Mouse (Mus musculus) frontal cortex, postnatal 25 days (tissue): ENCODE measurements around the gene Gk2.

Source experiments
- DNase-seq, 2 experiments: peaks; one replicate each; pipeline ENCODE4 v3.0.0; 2022; ENCODE audit warnings: low spot score in 2 of 2

Gene Gk2

DNA sequence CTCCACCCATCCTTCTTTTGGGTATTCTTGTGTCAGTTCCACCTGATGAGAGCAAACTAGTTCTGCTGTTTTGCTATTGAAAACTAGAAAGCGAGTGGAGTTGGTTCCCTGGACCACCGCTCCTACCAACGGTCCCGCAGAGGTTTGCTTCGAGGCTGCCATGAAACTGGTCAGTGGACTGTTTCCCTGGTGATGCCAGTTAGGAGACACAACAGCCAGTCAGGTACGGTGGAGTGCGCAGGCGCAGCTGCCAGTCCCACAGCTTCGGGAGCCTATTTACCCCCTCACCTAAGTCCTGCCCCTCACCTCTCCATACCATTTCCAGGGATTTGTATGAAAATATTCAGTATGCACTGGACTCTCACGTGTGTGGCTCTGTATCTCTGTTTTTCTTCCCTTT is at the start of gene Gk2:
Gene Gk2 (minus strand): TSS at position 206 of the 400 bp plus-strand sequence.
- DNase-seq = no peak

DNA sequence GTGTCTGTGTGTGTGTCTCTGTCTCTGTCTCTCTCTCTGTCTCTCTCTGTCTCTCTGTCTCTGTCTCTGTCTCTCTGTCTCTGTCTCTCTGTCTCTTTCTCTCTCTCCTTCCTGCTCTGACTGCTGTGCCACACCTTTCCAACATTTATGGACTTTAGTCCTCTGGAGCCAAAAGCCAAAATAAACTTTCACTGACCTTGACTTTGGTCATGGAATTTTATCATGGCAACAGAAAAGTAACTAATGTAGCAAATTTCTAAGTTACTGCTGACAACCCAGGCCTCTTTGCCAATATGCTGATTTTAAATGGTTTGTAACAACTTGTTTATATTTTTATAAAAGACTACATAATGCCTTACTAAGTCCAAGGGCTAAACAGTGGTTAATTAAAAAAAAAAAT is 41.2 kb upstream of the Gk2 start:
- no peak for DNase-seq

DNA sequence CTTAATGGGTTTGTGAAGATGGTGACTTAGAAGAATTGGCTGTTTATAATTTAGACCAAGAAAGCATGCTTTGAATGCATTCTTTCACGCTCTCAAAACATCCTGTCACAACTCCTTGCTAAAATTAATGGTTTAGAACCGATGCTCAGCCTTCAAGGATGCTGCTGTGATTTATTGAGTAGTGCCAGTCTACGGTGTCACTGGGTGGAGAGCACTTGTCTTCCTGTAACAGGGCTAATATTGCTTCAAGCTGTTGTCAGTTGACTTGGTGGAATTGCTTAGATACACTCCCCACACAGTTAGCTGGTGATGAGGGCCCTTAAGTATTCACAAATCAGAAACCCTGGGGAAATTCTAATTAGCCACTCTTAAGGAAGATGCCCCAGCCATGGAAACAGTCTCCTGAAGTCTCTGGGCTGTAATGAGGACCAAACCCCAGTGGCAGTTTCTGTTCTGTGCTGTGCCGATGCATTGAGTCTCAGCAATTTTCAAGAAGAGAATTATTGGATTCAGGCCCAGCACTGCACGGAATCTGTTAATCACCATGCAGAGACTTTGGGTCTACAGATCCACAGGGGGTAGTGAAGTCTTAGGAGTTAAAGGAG is 38.8 kb upstream of the Gk2 start:
- DNase-seq = no peak

DNA sequence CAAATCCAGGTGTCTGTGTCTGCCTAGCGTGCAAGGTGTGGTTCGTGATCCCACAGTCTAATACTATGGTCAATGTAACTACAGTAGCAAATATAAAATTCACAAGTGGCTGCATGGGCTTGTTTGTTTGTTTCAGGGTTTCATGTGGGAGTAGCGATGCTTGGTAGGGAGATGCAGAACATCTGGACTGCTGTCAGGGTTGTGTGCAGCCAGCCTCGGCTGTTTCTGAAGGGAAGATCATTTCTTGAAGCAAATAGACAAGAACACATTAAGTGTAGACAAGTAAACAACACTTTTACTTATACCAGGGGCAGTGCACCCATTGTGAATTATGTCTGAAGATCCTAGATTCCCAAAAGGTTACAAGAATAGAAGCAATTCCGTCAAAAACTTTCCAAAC is 36.6 kb upstream of the Gk2 start:
- DNase-seq = no peak

DNA sequence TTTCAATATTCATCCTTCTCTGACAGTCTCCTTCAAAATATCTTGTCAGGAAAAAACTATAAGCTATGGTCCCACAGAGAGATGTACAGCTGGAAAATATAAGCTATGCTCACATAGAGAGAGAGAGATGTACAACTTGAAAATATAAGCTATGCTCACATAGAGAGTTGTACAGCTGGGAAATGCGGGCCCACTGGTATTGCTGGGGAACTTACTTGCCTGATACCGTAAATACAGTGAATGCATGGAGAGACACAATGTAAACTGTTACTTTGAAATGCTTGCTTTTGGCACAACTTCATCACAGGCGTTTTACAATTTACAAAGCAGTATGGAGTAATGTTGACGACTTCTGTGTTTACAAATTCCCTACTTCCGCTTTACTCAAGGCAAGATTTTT is 29.3 kb upstream of the Gk2 start:
- DNase-seq = no peak

DNA sequence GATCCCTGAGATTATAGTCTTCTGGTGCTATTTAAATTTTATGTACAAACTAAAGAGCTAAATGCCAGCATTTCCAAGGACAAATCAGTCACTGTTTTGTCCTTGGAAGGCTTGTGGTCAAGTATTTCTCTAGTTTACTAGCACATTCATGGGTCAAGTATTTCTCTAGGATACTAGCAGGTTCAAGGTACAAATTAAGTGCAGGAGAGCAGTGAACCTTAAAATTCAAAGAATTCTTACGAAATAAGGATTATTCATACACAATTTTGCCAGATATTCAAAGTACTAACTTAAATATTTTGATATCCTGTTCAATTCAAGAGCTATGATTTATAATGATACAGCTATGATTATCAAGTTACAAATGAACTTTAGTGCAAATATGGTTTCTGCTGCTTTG is 23.2 kb upstream of the Gk2 start:
- DNase-seq = no peak

DNA sequence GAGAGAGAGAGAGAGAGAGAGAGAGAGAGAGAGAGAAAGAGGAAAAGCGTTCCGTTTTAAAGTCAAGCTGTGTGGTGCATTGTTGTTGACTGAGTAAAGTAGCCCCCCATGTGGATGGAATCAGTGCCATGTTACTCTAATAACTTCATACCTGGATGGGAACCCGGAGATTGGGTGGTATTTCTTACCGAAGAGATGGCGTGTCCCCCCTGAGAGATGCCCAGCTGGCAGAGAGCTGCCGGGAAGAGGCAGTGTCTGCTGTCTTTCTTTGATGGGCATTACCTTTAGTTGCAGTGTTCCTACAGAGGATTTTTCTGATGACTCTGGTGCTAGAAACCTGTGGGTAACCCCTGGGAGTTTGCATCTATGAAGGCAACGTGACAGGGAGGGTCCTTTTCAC is 10.4 kb upstream of the Gk2 start:
- no peak for DNase-seq

DNA sequence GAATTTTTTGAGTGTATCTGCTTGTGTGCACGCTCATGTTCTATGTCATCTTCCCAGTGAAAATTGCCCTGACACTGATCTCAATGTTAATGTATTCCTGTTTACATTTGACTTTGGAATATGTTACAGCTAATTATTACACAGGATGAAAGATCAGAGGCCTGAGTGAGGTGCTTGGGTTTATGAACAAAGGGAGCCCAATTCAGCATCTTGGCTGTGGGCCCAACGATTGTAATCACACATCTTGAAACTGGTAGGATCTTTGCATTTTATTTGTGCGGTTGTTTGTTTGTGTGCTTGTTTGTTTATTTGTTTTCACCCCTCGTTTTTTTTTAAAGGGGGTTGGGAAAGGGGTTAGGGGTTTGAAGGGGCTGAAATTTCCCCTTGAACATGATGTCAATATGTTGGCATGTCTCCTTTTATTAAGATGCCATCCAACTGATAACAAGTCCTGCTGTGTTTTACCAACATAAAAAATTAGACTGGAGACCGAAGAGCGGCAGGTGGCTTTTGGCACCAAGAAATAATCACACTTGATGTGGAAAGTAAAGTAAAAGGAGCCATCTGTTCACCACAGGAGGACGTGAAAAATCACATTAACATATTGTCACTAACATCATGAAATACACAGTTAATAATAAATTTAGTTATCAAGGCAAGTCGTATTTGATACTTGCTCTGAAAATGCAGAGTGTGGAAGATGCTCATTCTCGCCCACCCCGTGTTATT is 9.8 kb upstream of the Gk2 start:
- no peak for DNase-seq

DNA sequence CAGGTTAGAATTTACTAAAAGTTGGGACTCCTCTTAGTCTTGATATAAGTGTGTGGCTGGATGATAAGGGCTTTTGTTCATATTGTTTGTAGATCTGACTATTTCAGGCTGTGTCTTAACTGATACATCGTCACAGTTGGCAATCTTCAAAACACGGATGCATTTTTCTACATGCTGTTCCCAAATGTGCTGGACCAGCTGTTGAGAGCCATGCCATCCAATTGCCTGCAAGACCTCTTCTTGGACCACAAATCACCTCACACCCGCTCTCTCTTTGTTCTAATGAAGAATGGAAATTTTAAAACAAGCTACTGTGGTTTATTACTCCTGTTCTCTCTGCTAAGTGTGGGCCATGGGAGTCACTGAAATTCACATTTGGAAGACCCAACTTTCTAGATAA is 9.1 kb upstream of the Gk2 start:
- DNase-seq = no peak

DNA sequence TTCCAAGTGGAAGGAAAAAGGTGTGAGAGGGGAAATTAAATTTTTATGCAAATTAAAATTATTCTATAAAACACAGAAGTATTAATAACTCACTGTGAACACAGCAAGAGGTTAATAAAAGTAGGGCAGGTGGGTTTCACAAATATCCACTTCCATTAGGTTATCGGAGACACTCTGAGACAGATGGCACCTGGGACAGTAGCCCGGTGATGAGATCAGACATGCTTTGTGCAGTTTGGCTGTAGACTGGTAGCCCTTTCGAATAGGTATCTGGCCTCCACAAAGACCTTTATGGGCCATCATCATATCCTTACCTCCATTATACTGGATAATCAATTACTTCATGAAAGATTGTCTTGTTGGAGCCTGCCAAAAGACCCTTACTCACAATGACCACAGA is 6.0 kb upstream of the Gk2 start:
- no peak for DNase-seq

DNA sequence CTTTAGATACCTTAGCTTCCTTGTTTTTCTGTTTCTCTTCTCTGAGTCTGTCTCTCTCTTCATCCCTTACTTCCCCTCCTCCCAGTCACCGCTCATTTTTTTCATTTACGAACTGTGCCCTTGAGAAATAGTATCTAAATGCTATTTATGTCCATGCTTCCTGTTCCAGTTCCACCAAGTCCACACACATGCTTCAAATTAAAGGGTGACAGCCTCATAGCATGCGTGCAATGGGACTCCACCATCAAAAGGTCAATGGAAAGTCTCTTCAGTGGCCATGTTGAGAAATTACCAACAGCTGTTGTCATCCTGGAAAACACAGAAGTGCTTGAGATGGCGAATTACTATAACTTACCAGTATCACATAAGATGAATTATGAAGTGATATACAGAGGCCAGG is 5.4 kb downstream of the Gk2 start:
- DNase-seq = no peak

DNA sequence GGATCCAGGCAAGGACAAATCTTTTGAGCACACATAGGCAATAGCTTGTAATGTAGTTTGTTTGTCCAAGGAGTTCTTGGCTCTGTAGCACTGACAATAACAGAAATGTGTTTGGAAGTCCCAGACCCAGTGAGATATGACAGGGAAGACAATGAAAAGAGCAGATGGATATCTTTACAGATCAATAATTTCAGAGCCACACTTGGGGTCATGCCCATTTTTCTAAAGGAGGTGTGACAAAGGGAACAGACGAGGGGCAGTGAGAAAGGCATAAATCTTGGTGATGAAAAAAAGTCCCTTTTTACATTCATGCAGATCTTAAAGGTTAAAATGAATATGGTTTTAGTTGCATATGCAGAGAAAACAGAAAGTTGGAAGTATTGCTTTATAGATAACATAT is 12.6 kb downstream of the Gk2 start:
- no peak for DNase-seq

DNA sequence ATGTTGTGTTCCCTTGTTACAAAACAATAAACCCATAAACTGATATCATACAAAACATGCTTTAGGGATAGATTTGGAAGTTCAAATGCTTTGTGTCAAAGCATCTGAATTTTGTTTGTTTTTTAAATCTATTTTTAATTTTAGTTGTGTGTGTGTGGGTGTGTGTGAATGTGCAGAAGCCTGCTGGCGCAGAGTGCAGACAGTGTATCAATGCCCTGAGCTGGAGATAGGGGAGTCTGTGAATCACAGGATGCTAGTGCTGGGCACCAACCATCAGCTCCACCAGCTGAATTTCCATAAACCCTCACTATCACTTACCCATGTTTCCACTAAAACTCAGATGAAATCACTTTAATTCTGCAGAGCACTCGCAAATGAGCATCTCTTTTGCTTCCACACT is 24.3 kb downstream of the Gk2 start:
- no peak for DNase-seq

DNA sequence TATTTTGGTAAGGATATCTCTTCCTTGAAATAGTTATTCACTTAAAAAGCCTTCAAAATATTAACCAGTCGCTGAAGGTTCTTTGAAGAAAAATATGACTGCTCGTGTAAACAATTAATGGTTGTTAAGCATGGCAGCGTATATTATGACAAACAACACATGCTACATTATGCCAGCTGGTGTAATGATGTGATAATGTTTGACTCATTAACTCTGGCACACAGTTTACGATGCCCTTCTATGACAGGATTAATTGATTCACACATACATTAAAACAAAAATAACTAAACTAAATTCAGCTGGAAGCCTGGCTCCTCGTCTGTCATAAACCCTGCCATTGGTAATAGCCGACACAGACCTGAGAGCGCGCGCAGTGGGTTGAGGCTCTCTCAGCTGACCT is 26.8 kb downstream of the Gk2 start:
- DNase-seq = no peak

DNA sequence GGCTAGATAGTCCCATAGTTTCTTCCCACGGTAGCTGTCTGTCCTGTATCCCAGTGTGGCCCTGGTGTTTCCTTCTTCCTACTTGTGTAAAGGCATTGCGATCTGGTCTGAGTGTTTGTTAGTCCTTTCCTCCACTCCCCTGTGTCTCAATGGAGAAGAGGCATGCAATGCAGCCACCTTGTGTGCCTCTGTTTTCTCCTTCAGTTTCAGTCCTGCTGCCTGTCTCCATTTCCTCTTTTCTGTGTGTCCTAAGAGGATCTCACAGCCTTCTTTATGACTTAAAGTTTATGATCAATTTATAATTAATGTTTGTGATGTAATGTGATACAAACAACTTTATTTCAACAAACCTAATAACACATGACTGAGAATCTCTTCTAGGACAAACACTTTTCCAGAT is 35.2 kb downstream of the Gk2 start:
- DNase-seq = no peak

DNA sequence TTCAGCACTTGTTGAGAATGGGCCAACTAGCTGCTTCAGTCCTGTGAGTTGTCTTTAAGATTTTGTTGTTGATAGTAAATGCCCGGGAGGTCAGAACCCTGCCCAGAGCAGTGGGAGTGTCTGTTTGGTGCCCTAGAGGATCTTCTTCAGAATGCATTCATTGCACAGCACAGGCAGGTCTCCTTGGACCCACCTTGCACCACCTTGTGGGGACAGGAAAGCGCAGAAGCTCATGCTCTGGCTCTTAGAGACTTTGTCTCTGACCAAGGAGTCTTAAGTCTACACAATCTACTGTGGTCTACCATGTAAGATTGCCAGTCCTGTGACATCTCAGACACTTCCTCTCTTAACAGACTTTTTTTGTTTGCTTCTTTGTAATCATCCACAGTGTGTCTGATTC is 39.6 kb downstream of the Gk2 start:
- DNase-seq = no peak

DNA sequence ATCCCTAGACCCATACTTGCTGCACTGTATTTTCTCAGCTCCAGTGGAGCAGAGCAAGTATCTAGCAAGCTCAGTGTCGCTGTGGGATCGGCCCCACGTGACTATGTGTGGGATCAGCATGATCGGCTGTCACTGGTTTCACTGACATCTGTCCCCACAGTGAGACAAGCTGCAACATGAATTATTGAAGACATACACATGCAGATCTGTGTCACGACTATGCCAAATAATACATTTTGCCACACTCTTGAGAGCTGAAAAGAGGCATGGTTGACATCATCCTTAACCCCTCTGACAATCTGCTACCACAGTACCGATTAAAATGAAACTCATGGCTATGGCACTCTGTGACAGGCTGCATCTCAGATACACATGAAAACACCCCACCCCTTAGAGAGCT is 41.0 kb downstream of the Gk2 start:
- DNase-seq = no peak

DNA sequence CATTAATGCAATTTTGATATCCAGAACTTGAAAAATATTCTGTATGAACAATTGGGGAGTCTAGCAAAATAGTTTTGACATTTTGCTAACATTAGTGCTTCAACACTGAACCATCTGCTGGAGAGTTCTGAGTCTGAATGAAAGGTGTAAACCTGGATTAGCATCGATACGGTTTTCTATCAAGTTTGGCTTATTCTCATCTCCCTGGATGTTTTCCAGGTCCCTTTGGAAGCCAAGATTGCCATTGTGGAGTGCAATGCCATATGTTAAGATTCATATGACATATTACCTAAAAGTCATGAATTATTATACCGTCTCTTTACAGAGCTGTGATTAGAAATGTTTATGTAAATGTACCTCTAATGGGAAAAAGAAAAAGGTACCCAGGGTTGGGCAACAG is 43.1 kb downstream of the Gk2 start:
- no peak for DNase-seq

DNA sequence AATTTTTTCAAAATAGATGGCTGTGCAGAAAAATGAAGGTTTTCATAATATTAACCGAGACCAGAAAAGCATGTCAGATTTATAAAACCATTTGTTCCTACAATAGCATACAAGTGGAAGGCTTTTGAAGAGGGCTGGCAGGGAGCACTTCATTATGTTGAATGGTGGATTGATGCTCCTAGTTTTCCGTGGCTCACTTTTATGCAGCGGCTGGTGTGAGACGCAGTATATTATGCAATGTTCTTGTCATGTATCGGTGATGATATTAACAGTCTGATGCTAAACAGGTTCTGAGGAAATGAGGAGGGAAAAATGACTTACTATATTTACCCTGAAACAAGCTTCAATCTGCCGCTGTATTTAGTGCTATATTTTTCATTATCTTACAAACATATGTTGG is 46.6 kb downstream of the Gk2 start:
- no peak for DNase-seq

DNA sequence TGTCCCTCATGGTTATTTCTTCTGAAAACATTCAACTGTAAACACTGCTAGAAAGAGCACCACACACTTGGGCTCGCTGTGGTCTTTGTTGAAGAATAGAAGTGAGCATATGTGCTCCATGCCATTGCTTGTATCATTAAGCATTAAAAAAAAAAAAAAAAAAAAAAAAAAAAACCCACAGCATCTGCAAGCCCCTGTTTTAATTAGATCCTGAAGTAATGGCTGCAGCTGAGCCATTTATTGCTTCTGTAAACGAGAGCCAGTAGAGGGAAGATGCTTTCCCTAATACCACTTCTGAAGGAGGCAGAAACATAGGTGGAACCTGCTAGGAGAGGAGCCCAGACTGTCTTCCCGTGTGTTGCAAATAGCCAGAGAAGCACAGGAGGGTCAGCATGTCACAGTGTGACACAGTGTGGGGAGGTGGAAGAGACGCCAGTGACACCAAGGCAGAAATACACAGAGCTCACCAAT is 47.6 kb downstream of the Gk2 start:
- no peak for DNase-seq
